Mouse (Mus musculus): ENCODE measurements around the gene Zfp618. TPM values are rescaled to one million over a fixed set of nuclear protein-coding genes. Genes with fewer than 3 reads are reported as not detected.

The Zfp618 gene
- polyA plus RNA-seq, 1 experiment from 2014 or later, result 20.1 TPM

- no peak overlapping the region for H3K4me3 ChIP-seq (replicated peaks)
- no peaks in the 10 kb centered on the region for H3K27me3 ChIP-seq (replicated peaks)
- no peak overlapping the region for H3K27ac ChIP-seq
- 59% methylated on average over 11 of the region's 11 CpGs for WGBS
- H3K4me1 ChIP-seq (replicated peaks), result peaks cover 52% of the 10 kb centered on the region
- H3K9ac ChIP-seq, result no peak overlapping the region
- no peak overlapping the region for H3K4me2 ChIP-seq (replicated peaks)
- no peak for ATAC-seq
- peaks cover 6% of the 10 kb centered on the region; the same call in 1 of the 2 replicates for H3K36me3 ChIP-seq
- H3K9me3 ChIP-seq, result no peaks in the 10 kb centered on the region
These were observed 35.1 kb downstream of the Zfp618 start for GRCm38 (mm10) chr4:63000316-63001055.

DNA sequence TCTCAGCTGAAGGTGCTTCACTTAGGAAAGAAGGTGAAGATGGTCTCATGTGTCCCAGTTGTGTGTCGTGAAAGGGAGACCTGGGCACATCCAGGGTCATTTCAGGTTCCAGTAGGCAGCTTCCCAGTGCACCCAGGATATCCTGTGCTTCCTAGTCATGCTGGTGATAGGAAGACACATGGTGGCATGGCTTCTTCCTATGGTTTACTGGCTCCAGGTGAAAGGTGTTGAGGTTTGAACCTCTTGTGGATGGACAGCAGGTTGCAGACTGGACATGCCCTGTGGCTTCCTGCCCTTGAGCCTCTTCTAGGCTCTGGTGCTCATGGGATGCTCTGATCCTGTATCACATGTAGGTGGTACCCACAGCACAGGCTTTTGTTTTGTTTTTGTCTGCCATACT is 37.0 kb downstream of the Zfp618 start:
- Histone ChIP-seq H3K9ac (no peak overlapping the region), H3K4me2 (replicated peaks) (no peak overlapping the region), H3K9me3 (no peaks in the 10 kb centered on the region), H3K4me1 (replicated peaks) (peaks cover 59% of the 10 kb centered on the region), H3K27ac (no peak overlapping the region), H3K4me3 (replicated peaks) (no peak overlapping the region), H3K27me3 (replicated peaks) (no peaks in the 10 kb centered on the region), H3K36me3 (peaks cover 1% of the 10 kb centered on the region; the same call in 1 of the 2 replicates)
- WGBS, result 88% methylated on average over 1 of the region's 1 CpGs
- ATAC-seq, result no peak

GRCm38 (mm10) chr4:63004519-63004918 is 39.1 kb downstream of the Zfp618 start:
- no peak overlapping the region for H3K4me2 ChIP-seq (replicated peaks)
- H3K9ac ChIP-seq, result no peak overlapping the region
- 83% methylated on average over 11 of the region's 11 CpGs for WGBS
- no peak overlapping the region for H3K27ac ChIP-seq
- H3K9me3 ChIP-seq, result no peaks in the 10 kb centered on the region
- no peaks in the 10 kb centered on the region for H3K36me3 ChIP-seq
- no peak for ATAC-seq
- peaks cover 44% of the 10 kb centered on the region for H3K4me1 ChIP-seq (replicated peaks)
- H3K27me3 ChIP-seq (replicated peaks), result no peaks in the 10 kb centered on the region
- no peak overlapping the region for H3K4me3 ChIP-seq (replicated peaks)

DNA sequence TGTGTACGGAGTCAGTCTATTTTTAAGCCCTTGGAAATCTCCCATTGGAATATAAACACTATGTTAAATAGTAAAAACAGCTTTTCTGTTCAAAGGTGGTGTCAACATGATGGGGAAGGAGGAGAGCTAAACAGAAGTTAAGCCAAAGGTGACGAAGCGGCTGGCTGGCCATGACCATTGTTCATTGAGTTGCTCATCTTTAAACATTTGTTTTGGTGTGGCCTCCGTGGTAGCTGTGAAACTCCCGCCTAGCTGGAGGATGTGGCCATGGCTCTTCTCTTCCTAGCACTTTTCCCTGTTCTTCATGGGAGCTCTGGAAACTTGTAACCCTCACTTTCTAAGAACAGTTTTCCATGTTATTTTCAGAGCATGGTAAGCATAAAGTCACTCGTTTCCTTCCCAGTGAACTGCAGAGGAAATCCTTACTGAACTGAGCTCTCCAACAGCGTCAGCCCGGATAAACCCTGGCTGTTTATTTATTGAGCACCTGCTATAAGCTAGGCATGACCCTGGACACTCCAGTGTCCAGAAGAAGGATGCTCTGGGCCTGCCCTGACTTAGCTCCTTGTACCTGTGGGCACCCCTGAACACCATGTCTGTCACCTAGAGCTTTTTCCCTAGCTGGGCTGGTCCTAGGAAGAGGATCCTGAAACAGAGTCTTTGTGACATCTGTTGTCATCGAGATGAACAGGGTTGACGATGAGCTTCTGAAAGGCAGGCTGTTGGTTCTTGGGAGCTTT is 40.2 kb downstream of the Zfp618 start:
- Histone ChIP-seq H3K36me3 (no peaks in the 10 kb centered on the region), H3K4me1 (replicated peaks) (peaks cover 34% of the 10 kb centered on the region), H3K27ac (0 out of 2 replicates have a peak overlapping the region, but pooled peaks have one; percentile 29), H3K4me2 (replicated peaks) (no peak overlapping the region), H3K9me3 (no peaks in the 10 kb centered on the region), H3K9ac (no peak overlapping the region), H3K4me3 (replicated peaks) (no peak overlapping the region), H3K27me3 (replicated peaks) (no peaks in the 10 kb centered on the region)
- no peak for ATAC-seq
- 50% methylated on average over 10 of the region's 10 CpGs for WGBS

DNA sequence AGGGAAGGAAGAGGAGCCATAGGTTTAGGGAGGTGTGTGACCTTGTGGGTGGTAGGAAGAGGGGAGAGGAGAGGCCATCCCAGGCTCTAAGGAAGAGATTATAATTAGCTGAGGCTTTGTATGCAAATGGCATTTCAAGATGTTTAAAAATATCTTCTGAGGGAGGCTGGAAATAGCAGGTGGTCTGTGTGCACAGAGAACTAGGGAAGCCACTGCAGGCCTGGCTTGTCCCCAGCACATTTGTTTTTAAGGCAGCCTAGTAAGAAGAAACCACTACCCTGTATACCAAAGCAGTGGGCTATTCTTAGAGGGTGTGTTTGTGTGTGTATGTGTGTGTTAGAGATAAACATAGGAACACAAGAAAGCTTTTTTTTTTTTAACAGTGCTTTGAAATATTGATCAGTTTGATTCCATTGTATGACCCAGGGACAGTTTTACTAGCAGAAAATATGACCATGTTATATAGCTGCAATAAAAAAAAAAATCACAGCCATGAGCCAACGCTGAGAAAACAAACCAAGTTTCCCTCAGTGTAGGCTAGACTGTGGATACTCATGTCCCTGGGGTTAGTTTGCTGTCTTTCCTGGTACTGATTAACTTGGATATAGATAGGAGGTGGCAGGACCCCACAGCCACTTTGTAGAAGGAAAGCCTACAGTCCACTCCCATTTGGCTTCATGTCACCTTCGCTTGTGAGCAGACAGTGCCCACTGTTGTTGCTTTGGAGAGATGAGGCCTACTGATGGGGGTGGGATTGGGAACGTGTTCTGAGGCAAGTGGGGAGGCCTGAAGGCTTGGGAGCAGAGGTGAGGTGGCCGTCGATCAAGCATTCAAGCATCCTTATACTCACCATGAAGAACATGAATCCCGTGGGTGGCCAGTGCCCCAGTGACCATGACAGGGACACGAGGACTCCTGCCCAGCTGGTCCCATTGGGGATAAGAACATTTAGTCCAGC is 41.1 kb downstream of the Zfp618 start:
- peak; percentile 87 for ATAC-seq
- Histone ChIP-seq H3K9me3 (no peaks in the 10 kb centered on the region), H3K4me2 (replicated peaks) (peak overlapping the region; percentile 22; the same call in 1 of the 2 replicates), H3K27ac (peak overlapping the region; percentile 63), H3K4me1 (replicated peaks) (peaks cover 31% of the 10 kb centered on the region), H3K4me3 (replicated peaks) (no peak overlapping the region), H3K36me3 (no peaks in the 10 kb centered on the region), H3K27me3 (replicated peaks) (no peaks in the 10 kb centered on the region), H3K9ac (no peak overlapping the region)
- 54% methylated on average over 7 of the region's 7 CpGs for WGBS

DNA sequence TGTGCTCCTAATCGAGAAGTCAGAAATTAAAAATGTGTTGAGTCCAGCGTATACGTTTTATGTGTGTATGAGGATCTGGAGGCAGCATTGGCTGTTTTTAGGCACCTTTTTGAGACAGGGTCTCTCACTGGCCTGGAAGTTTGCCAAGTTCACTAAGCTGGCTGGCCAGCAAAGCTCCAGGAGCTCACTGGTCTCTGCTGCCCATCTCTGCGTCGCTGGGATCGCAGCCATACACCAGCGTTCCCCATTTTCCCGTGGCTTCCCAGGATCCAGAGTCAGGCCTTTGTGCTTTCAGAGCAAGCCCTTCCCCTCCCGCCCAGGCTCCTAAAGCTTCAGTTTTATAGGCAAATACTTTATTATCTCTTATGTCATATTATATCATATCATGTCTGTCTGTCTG is 42.8 kb downstream of the Zfp618 start:
- ATAC-seq, result no peak
- 86% methylated on average over 9 of the region's 9 CpGs for WGBS
- Histone ChIP-seq H3K4me1 (replicated peaks) (peaks cover 31% of the 10 kb centered on the region), H3K27ac (no peak overlapping the region), H3K9ac (no peak overlapping the region), H3K9me3 (no peaks in the 10 kb centered on the region), H3K27me3 (replicated peaks) (no peaks in the 10 kb centered on the region), H3K4me2 (replicated peaks) (no peak overlapping the region), H3K36me3 (no peaks in the 10 kb centered on the region), H3K4me3 (replicated peaks) (no peak overlapping the region)

DNA sequence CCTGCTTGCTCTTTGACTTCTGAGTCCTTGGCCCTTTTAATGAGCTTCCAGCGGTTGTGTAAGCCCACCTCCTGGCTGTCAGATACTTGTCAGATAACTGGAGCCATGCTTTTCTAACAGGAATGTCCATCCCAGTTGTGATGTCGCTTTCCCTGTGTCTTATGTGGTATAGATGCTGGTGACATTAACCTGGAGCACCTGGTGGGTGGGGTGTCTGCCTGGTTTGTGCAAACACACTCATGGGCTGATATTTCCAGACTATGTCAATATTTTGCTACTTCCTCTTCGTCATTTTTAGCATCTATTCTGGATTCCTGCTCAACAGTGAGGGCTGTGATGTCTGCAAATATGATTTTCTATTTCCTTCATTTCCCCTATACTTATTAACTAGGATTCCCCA is 43.4 kb downstream of the Zfp618 start:
- 0 out of 2 replicates have a peak, but pooled peaks have one; percentile 19 for ATAC-seq
- Histone ChIP-seq H3K9ac (no peak overlapping the region), H3K27ac (no peak overlapping the region), H3K4me1 (replicated peaks) (peaks cover 31% of the 10 kb centered on the region), H3K4me3 (replicated peaks) (no peak overlapping the region), H3K27me3 (replicated peaks) (no peaks in the 10 kb centered on the region), H3K36me3 (no peaks in the 10 kb centered on the region), H3K9me3 (no peaks in the 10 kb centered on the region), H3K4me2 (replicated peaks) (no peak overlapping the region)
- whole genome bisulfite sequencing, result 59% methylated on average over 3 of the region's 3 CpGs

GRCm38 (mm10) chr4:63009821-63010220 is 44.4 kb downstream of the Zfp618 start:
- peaks cover 29% of the 10 kb centered on the region for H3K4me1 ChIP-seq (replicated peaks)
- no peaks in the 10 kb centered on the region for H3K36me3 ChIP-seq
- H3K4me3 ChIP-seq (replicated peaks), result no peak overlapping the region
- no peaks in the 10 kb centered on the region for H3K9me3 ChIP-seq
- H3K9ac ChIP-seq, result no peak overlapping the region
- no peaks in the 10 kb centered on the region for H3K27me3 ChIP-seq (replicated peaks)
- WGBS, result 85% methylated on average over 1 of the region's 1 CpGs
- no peak for ATAC-seq
- no peak overlapping the region for H3K27ac ChIP-seq
- no peak overlapping the region for H3K4me2 ChIP-seq (replicated peaks)

DNA sequence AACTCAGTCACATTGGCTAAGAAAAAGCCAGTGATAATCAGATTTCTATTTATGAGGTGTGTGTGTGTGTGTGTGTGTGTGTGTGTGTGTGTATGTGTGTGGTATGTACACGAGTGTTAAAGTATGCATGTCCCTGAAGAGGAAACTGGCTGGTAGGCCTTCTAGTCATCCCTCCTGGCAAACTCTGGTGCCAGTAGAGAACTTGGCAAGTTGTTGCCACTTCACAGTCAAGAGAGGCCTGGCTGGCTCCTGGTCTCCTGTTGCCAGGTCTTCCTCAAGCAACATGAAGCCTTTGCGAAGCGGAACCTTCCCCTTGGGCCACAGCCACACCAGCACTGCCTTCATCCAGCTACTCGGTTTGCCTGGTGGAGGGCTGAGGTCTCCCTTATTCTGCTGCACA is 44.9 kb downstream of the Zfp618 start:
- Histone ChIP-seq H3K4me1 (replicated peaks) (peaks cover 25% of the 10 kb centered on the region), H3K4me3 (replicated peaks) (no peak overlapping the region), H3K9ac (no peak overlapping the region), H3K36me3 (no peaks in the 10 kb centered on the region), H3K9me3 (no peaks in the 10 kb centered on the region), H3K4me2 (replicated peaks) (no peak overlapping the region), H3K27me3 (replicated peaks) (no peaks in the 10 kb centered on the region), H3K27ac (no peak overlapping the region)
- 90% methylated on average over 4 of the region's 4 CpGs for WGBS
- no peak for ATAC-seq

DNA sequence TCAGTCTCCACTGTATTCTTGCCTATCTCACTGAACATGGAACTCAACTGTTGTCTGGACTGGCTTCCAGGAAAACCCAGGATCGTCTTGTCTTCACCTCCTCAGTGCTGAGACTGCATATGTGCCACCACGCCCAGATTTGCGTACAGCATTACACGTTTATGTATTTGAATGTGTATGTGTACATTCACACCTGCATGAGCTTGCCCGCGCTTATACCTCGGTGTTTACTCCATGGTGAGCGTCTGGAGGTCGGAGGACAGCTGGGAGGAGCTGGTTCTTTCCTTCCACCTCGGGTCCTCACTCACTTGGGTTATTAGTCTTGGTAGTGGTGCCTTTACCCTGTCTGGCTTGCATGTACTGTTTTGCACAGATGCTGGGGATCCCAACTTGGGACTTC is 53.2 kb downstream of the Zfp618 start:
- WGBS, result 75% methylated on average over 10 of the region's 10 CpGs
- Histone ChIP-seq H3K4me2 (replicated peaks) (no peak overlapping the region), H3K9me3 (no peaks in the 10 kb centered on the region), H3K4me1 (replicated peaks) (peaks cover 19% of the 10 kb centered on the region), H3K4me3 (replicated peaks) (no peak overlapping the region), H3K9ac (no peak overlapping the region), H3K36me3 (no peaks in the 10 kb centered on the region), H3K27ac (no peak overlapping the region), H3K27me3 (replicated peaks) (no peaks in the 10 kb centered on the region)
- ATAC-seq, result 0 out of 2 replicates have a peak, but pooled peaks have one; percentile 19

DNA sequence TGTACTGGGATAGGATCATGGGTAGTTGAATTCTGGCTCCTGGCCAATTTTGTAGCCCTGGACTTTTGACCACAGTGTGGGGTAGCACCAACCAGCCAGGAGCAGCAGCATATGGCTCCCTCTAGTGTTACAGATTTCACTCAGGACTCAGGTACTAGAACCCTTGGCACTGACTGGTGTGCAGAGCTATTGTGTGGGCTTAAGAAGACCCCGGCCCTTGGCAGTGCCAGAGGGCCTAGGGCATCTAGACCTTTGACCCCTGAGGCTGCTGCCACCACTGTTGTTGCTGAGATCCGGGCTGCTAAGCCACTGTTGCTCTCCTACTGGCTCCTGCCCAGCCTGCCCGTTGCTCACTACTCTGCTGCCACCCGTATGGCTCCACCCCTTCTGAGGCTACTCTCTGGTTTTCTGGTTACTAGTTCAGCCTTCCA is 54.1 kb downstream of the Zfp618 start:
- Histone ChIP-seq H3K4me2 (replicated peaks) (no peak overlapping the region), H3K4me1 (replicated peaks) (peaks cover 19% of the 10 kb centered on the region), H3K27me3 (replicated peaks) (no peaks in the 10 kb centered on the region), H3K4me3 (replicated peaks) (no peak overlapping the region), H3K27ac (no peak overlapping the region), H3K36me3 (no peaks in the 10 kb centered on the region), H3K9me3 (no peaks in the 10 kb centered on the region), H3K9ac (no peak overlapping the region)
- ATAC-seq, result peak; percentile 87
- WGBS, result 77% methylated on average over 4 of the region's 4 CpGs
